Mouse (Mus musculus): ENCODE measurements around the gene Bmp7. TPM values are rescaled to one million over a fixed set of nuclear protein-coding genes. Genes with fewer than 3 reads are reported as not detected.

Bmp7 gene
- polyA plus RNA-seq (2015; fragmentation: Nextera tagmentation; extraction: Ambion mirVana): 1.6 and 2.2 TPM in 2 replicates

DNA sequence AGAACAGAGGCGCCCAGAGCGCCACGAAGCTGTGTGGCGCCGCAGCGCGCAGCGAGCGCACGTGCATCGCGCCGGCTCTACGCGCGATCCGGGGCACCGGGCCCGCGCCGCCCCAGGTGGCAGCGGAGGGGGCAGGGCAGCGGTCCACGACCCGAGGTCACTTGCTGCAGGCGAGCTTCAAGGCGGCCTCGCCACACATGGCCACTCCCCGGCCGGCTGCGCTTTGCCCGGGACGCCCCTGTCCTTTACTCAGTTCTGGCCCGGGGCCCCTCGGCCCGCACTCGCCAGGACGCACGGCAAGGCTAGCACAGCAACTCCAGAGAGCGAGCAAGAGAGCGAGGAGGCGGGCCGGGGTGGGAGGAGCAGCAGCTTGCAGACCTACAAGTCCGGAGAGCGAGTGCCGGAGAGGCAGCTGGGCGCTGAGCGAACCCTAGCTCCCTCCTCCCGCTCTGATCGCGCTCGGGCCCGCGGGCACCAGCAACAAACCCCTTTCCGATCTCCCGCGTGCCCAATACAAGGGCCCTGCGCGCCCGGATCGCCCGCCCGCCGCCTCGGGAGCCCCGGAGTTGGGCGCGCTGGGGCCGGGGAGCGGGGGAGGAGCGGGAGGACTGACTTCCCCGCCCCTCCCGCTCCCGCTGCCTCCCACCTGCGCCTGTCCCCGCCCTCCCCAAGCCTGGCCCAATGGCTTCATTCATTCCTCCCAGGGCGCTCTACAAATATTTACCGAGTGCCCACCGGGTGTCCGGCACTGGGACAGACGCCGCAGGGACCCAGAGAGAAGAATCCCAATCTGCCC, at the start of gene Bmp7:
Gene Bmp7 (minus strand): TSS at position 319 of the 796 bp plus-strand sequence.
- peak; percentile 62 for ATAC-seq (ENCODE audit: insufficient read depth)
- WGBS (ENCODE audit: insufficient replicate concordance): under 1% methylated on average over 82 of the region's 82 CpGs
- Histone ChIP-seq H3K27ac (replicated peaks) (peak within 1 kb of the TSS; percentile 38; the same call in 1 of the 2 replicates), H3K4me2 (peak within 1 kb of the TSS; percentile 63), H3K9me3 (replicated peaks) (no peaks in the 10 kb centered on the region), H3K36me3 (replicated peaks) (no peaks in the 10 kb centered on the region), H3K9ac (no peak within 1 kb of the TSS), H3K27me3 (peaks cover 86% of the 10 kb centered on the region), H3K4me1 (replicated peaks) (peaks cover 13% of the 10 kb centered on the region), H3K4me3 (replicated peaks) (peak within 1 kb of the TSS; percentile 50)

DNA sequence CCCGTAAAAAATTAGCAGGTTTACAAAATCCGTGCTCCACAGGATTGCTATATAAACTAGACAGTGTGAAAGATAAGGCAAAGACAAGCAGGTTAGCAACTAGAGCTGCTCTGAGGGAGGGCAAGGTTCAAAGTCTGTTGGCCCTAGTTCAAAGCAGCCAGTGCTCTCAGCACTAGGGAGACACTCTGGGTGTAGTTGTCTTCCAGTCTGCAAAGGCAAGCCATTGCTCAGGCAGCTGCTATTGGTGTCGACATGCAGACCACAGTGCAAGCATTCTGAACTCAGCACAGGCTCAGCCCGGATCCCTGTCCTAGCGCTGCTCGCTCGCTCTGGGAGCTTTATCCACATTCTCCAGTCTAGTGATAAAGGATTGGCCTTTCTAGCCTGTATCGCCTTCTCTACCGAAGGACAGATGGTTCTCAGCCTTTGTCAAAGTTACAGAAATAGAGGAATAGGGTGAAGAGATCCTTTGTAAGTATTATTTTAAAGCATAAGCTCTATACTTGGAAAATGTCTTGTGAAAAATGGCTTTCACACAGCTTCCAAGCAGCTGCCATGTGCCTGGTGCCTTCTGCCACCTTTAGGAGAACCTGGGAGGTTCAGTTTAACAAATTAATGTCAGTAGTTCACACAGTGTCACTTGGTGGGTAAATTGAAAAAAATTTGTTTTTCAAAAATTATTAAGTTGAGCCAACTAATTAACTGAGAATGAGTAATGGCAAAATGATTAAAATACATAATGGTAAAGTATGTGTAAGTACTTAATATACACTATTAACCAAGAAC, 42.8 kb upstream of the Bmp7 start:
- Histone ChIP-seq H3K9ac (no peak overlapping the region), H3K4me3 (replicated peaks) (no peak overlapping the region), H3K9me3 (replicated peaks) (no peaks in the 10 kb centered on the region), H3K4me1 (replicated peaks) (0 out of 2 replicates have a peak, but pooled peaks cover 1% of the 10 kb centered on the region), H3K27ac (replicated peaks) (no peak overlapping the region), H3K4me2 (no peak overlapping the region), H3K36me3 (replicated peaks) (no peaks in the 10 kb centered on the region), H3K27me3 (peaks cover under 1% of the 10 kb centered on the region)
- peak; percentile 18; the same call in 1 of the 2 replicates for ATAC-seq (ENCODE audit: insufficient read depth)
- 63% methylated on average over 9 of the region's 9 CpGs for WGBS (ENCODE audit: insufficient replicate concordance)

DNA sequence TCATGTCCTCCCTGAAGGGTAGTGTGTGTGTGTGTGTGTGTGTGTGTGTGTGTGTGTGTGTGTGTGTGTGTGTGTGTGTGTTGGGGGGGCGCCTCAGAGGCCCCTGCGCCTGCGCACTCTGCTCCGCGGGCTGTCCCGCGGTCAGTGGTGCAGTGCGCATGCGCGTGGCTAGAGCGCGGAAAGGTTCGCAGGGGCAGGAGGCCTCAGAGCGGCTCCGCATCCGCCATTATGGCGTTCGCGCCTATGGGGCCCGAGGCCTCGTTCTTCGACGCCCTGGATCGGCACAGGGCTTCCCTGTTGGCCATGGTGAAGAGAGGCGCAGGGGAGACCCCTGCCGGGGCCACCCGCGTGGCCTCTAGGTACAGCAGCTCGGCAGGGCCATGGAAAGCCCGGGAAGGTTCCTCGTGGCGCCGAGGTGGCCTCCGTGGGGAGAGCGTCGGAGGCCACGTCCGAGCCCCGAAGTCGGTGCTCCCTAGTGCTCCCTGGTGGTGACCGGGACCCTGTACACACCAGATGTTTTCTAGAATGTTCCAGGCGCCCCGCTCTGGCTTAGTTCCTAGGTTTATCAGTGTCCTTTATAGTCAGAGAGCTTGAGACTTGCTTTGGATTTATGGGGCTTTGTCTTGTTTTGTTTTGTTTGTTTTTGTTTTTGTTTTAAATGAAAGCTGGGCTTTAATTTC, 39.7 kb upstream of the Bmp7 start:
- H3K36me3 ChIP-seq (replicated peaks): no peaks in the 10 kb centered on the region
- no peaks in the 10 kb centered on the region for H3K9me3 ChIP-seq (replicated peaks)
- no peaks in the 10 kb centered on the region for H3K27me3 ChIP-seq
- H3K9ac ChIP-seq: no peak overlapping the region
- H3K4me2 ChIP-seq: no peak overlapping the region
- H3K27ac ChIP-seq (replicated peaks): no peak overlapping the region
- 90% methylated on average over 43 of the region's 43 CpGs for whole genome bisulfite sequencing (ENCODE audit: insufficient replicate concordance)
- no peak for ATAC-seq (ENCODE audit: insufficient read depth)
- 0 out of 2 replicates have a peak, but pooled peaks cover 10% of the 10 kb centered on the region for H3K4me1 ChIP-seq (replicated peaks)
- H3K4me3 ChIP-seq (replicated peaks): no peak overlapping the region

DNA sequence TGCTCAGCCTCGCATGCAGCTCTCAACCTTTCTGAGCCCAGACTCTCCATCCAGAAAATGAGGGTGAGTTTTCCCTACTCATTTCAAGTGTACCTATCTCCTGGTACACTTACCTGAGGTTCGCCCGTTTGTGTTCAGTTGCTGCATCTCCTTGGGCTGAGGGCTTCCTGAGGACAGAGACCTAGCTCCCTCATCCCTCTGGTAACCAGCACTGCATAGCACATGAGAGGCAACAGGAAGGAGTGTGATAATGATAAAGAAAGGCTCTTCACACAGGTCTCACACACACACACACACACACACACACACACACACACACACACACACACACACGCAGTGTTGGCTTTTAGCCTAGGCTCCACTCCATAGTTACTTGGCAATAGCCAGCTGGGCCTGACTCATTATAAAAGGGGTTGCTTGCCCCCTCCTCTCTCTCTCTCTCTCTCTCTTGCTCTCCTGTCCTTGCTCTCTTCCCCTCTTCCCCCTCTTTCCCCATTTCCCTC, 38.1 kb upstream of the Bmp7 start:
- no peak for ATAC-seq (ENCODE audit: insufficient read depth)
- 0 out of 2 replicates have a peak, but pooled peaks cover 10% of the 10 kb centered on the region for H3K4me1 ChIP-seq (replicated peaks)
- no peak overlapping the region for H3K4me2 ChIP-seq
- 38% methylated on average over 4 of the region's 4 CpGs for WGBS (ENCODE audit: insufficient replicate concordance)
- H3K27ac ChIP-seq (replicated peaks): no peak overlapping the region
- no peaks in the 10 kb centered on the region for H3K36me3 ChIP-seq (replicated peaks)
- no peaks in the 10 kb centered on the region for H3K9me3 ChIP-seq (replicated peaks)
- no peaks in the 10 kb centered on the region for H3K27me3 ChIP-seq
- H3K4me3 ChIP-seq (replicated peaks): no peak overlapping the region
- H3K9ac ChIP-seq: no peak overlapping the region

DNA sequence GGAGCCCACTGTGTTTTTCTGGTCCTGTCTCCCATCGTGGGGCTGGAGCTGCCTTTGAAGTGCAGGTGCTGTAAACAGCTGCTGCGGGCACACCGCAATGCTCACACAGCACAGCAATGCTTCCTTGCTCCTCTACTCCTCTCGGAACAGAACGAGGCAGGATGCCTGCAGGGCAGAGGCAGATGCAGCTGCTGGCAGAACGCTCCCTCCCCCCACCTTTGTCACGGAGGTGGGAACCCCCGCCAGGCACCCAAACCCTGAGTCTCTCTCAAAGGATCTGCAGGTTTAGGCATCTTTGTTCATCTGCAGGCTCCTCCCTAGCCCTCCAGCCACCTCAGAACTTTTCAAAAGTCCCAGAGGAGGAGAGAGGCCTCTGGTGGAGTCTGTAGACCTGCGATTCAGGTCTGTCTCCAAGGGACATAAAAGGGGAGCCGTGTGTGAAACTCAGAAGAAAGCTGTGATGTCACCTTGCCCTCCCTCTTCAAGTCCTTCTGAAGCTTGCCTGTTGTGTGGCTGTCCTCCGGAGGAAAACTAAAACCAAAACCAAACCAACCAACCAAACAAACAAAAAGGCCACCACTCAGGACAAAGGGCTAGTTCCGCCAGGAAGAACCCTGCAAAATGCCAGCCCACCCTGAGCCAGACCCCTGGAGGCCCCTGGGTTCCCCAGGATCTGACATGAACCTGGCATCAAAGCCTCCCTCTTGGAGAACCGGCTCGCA, 37.4 kb upstream of the Bmp7 start, which contains the start of gene Spo11:
Gene Spo11 (plus strand): TSS at position 292 of the 722 bp plus-strand sequence.
- Histone ChIP-seq H3K4me3 (replicated peaks) (no peak within 1 kb of the TSS; the same call in 1 of the 2 replicates), H3K9ac (no peak within 1 kb of the TSS), H3K27ac (replicated peaks) (no peak within 1 kb of the TSS), H3K36me3 (replicated peaks) (no peaks in the 10 kb centered on the region), H3K9me3 (replicated peaks) (no peaks in the 10 kb centered on the region), H3K4me1 (replicated peaks) (0 out of 2 replicates have a peak, but pooled peaks cover 10% of the 10 kb centered on the region), H3K4me2 (peak within 1 kb of the TSS; percentile 26), H3K27me3 (no peaks in the 10 kb centered on the region)
- no peak for ATAC-seq (ENCODE audit: insufficient read depth)
- 15% methylated on average over 14 of the region's 14 CpGs for WGBS (ENCODE audit: insufficient replicate concordance)

DNA sequence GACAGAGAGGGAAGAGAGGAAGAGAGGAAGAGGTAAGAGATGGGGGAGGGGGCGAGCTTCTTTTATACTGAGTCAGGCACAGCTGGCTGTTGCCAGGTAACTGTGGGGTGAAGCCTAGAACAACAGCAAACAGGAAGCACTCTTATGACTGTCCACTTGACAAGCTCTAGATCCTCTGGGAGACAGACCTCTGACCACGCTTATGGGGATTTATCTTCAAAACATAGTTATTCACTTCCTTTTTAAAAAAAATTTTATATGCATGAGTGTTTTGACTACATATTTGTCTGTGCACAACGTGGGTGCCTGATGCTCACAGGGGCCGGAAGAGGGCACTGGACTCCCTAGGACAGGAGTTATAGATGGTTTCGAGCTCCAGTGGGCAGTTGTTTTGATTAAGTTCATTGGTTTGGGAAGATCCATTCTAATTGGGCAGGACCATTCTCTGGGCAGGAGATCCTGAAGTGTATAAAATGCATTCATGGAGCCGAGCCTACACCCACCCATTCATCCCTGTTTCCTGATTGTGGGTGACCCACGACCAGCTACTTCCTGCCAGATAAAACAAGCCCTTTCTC, 36.6 kb upstream of the Bmp7 start:
- Histone ChIP-seq H3K4me2 (peak overlapping the region; percentile 26), H3K27ac (replicated peaks) (no peak overlapping the region), H3K36me3 (replicated peaks) (no peaks in the 10 kb centered on the region), H3K9me3 (replicated peaks) (no peaks in the 10 kb centered on the region), H3K27me3 (no peaks in the 10 kb centered on the region), H3K4me3 (replicated peaks) (no peak overlapping the region), H3K4me1 (replicated peaks) (0 out of 2 replicates have a peak, but pooled peaks cover 10% of the 10 kb centered on the region), H3K9ac (no peak overlapping the region)
- no peak for ATAC-seq (ENCODE audit: insufficient read depth)
- WGBS (ENCODE audit: insufficient replicate concordance): 11% methylated on average over 7 of the region's 7 CpGs

DNA sequence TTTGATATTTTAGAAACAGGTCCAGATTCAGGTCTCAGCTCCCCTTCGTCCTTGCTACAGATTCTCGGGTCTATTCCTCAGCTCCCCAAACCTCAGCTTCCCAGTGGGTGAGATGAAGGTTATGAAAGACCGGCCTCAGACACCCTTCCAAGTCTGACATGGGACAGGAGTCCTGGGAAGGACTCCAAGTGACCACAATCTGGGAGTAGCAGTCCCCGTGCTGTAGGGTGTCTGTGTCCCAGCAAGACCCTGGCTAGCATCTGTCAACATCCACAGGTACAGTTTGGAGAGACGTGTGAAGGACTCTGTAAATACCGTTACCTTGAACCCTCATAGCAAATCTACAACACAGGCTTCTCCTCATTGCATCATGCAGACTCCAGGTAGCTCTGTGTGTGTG, 35.0 kb upstream of the Bmp7 start:
- WGBS (ENCODE audit: insufficient replicate concordance): 73% methylated on average over 6 of the region's 6 CpGs
- no peaks in the 10 kb centered on the region for H3K9me3 ChIP-seq (replicated peaks)
- ATAC-seq (ENCODE audit: insufficient read depth): no peak

DNA sequence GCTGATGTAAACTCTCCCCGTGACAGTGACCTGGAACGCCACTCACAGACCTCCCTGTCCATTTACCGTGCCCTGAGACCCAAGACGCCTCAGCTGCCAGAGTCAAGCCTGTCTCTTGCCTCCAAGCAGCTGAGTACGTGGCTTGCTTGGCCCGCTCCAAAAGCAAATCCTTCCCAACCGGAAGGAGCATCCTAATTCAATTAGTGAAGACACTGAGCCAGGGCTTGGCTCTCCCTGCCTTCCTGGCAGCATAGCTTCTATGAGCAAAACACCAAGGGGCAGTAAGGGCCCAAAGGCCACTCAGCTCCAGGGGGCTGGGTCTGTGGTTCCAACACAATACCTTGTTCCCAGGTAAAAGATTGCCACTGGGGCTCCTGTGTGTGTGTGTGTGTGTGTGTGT, 34.6 kb upstream of the Bmp7 start:
- Histone ChIP-seq H3K36me3 (replicated peaks) (no peaks in the 10 kb centered on the region), H3K27ac (replicated peaks) (no peak overlapping the region), H3K4me3 (replicated peaks) (no peak overlapping the region), H3K9me3 (replicated peaks) (no peaks in the 10 kb centered on the region), H3K4me1 (replicated peaks) (0 out of 2 replicates have a peak, but pooled peaks cover 10% of the 10 kb centered on the region), H3K27me3 (no peaks in the 10 kb centered on the region; the same call in 1 of the 2 replicates), H3K9ac (no peak overlapping the region), H3K4me2 (no peak overlapping the region)
- 58% methylated on average over 7 of the region's 7 CpGs for WGBS (ENCODE audit: insufficient replicate concordance)
- ATAC-seq (ENCODE audit: insufficient read depth): no peak

More for the DNA sequence above, 35.0 kb upstream of the Bmp7 start:
- H3K27me3 ChIP-seq: no peaks in the 10 kb centered on the region
- no peak overlapping the region for H3K9ac ChIP-seq
- H3K36me3 ChIP-seq (replicated peaks): no peaks in the 10 kb centered on the region
- no peak overlapping the region for H3K27ac ChIP-seq (replicated peaks)
- H3K4me2 ChIP-seq: no peak overlapping the region
- no peak overlapping the region for H3K4me3 ChIP-seq (replicated peaks)
- H3K4me1 ChIP-seq (replicated peaks): 0 out of 2 replicates have a peak, but pooled peaks cover 10% of the 10 kb centered on the region

DNA sequence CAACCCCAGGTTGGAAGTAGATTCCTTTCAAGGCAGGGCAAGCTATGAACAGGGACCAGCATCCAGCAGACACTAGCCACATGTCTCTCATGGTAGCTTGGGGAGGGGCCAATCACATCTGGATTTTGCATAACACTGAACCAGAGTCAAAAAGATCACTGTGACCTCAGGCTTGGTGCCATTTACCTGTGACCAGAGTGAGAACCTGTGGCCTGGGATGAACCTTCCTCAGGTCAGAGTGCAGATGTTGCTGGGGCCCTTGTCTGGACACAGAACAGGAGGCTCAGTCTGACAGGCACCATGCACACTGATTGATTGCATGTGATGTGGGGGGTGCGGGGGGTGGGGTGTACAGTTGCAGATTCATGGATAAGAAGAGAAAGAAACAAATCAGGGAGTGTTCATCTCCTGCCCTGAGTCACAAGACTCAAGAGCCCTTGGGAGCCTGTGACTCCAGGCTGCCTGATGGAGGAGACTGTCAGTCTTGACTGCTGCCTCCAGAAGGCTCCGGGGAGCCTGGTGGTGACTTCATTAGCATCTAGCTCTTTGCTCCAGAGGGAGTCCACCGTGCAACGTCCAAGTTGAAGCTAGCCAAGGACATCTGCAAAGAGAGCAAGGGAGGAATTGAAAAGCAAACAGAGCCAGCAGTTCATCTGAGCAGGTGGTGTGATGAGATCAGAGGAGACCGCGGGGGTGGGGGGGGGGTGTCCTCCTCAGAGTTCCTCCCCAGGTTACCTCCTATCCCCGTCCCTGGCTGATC, 33.9 kb upstream of the Bmp7 start:
- Histone ChIP-seq H3K36me3 (replicated peaks) (no peaks in the 10 kb centered on the region), H3K4me2 (no peak overlapping the region), H3K9ac (no peak overlapping the region), H3K4me1 (replicated peaks) (0 out of 2 replicates have a peak, but pooled peaks cover 10% of the 10 kb centered on the region), H3K27me3 (no peaks in the 10 kb centered on the region; the same call in 1 of the 2 replicates), H3K4me3 (replicated peaks) (no peak overlapping the region), H3K27ac (replicated peaks) (no peak overlapping the region), H3K9me3 (replicated peaks) (no peaks in the 10 kb centered on the region)
- WGBS (ENCODE audit: insufficient replicate concordance): 28% methylated on average over 7 of the region's 7 CpGs
- ATAC-seq (ENCODE audit: insufficient read depth): no peak

Measured in liver, embryonic 15.5 days (tissue).